Mouse (Mus musculus) intestine, postnatal 0 days (tissue): Measurements from ENCODE around the gene Pnkp. TPM values are rescaled to one million over a fixed set of nuclear protein-coding genes. Genes with fewer than 3 reads are reported as not detected.

Experiments
- ATAC-seq: fragments of 200-750 bp; cut with Nextera tagmentation; 2 replicates; pipeline ENCODE4 v1.8.0; 2017; ENCODE audit warnings: mild to moderate bottlenecking, moderate TSS enrichment, moderate library complexity
- H3K27ac ChIP-seq: fragments of 300-500 bp; sonication (generic); 2 replicates; pipeline ENCODE4 v1.5.1; 2014; ENCODE audit warnings: mild to moderate bottlenecking, low read depth, low read length, moderate library complexity
- H3K27me3 ChIP-seq: fragments of 300-500 bp; sonication (generic); replicated peaks from 2 replicates; pipeline ENCODE4 v1.6.1; 2014; ENCODE audit warnings: low read length, mixed read lengths; ENCODE audit not compliant: control insufficient read depth, insufficient read depth
- H3K36me3 ChIP-seq: fragments of 300-500 bp; sonication (generic); 2 replicates; pipeline ENCODE4 v1.6.1; 2014; ENCODE audit warnings: mild to moderate bottlenecking, moderate library complexity; ENCODE audit not compliant: control insufficient read depth, insufficient read depth
- H3K4me1 ChIP-seq: fragments of 300-500 bp; sonication (generic); replicated peaks from 2 replicates; pipeline ENCODE4 v1.6.1; 2014; ENCODE audit warnings: antibody characterized with exemption, low read length, mixed read lengths; ENCODE audit not compliant: control insufficient read depth, insufficient read depth
- H3K4me2 ChIP-seq: fragments of 300-500 bp; sonication (generic); replicated peaks from 2 replicates; pipeline ENCODE4 v1.6.1; 2014; ENCODE audit warnings: low read depth, mild to moderate bottlenecking, moderate library complexity
- H3K4me3 ChIP-seq: fragments of 300-500 bp; sonication (generic); 2 replicates; pipeline ENCODE4 v1.5.1; 2014; ENCODE audit warnings: low read depth, low read length
- H3K9ac ChIP-seq: fragments of 300-500 bp; sonication (generic); 2 replicates; pipeline ENCODE4 v1.6.1; 2014; ENCODE audit warnings: mild to moderate bottlenecking, low read depth, low read length
- H3K9me3 ChIP-seq: fragments of 300-500 bp; sonication (generic); 2 replicates; pipeline ENCODE4 v1.6.1; 2016; ENCODE audit warnings: mixed run types; ENCODE audit not compliant: control insufficient read depth
- CTCF ChIP-seq: sonication (generic); IDR thresholded peaks from 2 replicates; pipeline ENCODE4 v1.5.1; 2016; ENCODE audit warnings: low read depth, mild to moderate bottlenecking, control low read depth, antibody characterized with exemption, moderate library complexity
- WGBS: fragments of 180-500 bp; shearing (Covaris S2); extraction: QIAGEN DNeasy Blood & Tissue Kit; methylation state at CpG from one replicate; pipeline ENCODE4 v1.1.7; 2014; 5-methylcytosine and 5-hydroxymethylcytosine counted together
- polyA plus RNA-seq: library from polyadenylated mRNA; unstranded; fragments of >200 nt; fragmentation: Nextera tagmentation; extraction: Ambion mirVana; gene quantifications from 2 replicates; pipeline ENCODE4 v1.2.1, GENCODE M21; 2015

Gene Pnkp
- polyA plus RNA-seq, 1 experiment from 2014 or later, result 27.7 TPM

DNA sequence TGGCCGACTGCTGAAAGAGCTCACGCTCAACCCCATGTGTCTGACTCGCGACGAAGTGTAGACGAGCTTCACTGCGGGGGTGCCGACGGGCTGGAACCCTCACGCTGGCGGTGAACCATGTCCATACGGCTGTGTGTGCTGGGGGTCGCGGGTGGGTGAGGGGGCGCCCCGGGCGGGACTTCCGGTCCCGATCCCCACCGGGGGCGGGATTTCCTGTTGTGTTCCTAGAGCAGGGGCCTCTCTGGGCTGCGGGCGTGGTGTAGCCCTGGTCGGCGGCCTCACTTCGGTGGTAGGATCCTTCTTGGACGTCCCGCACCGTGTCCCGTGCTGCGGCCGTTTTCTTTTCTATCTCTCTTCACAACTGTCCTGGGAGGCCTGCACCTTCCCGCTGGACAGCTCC is 6.8 kb upstream of the Pnkp start:
- H3K9me3 ChIP-seq, result no peaks in the 10 kb centered on the region
- H3K9ac ChIP-seq, result peak overlapping the region; percentile 53
- H3K36me3 ChIP-seq, result peaks cover 25% of the 10 kb centered on the region
- H3K4me1 ChIP-seq, result peaks cover 6% of the 10 kb centered on the region
- no peaks in the 10 kb centered on the region for H3K27me3 ChIP-seq
- peak overlapping the region; percentile 63 for H3K4me3 ChIP-seq
- ATAC-seq, result peak; percentile 20
- peak overlapping the region; percentile 67 for H3K4me2 ChIP-seq
- under 1% methylated on average over 32 of the region's 33 CpGs for WGBS
- peak overlapping the region; percentile 88 for H3K27ac ChIP-seq
- no peak for TF ChIP-seq CTCF

DNA sequence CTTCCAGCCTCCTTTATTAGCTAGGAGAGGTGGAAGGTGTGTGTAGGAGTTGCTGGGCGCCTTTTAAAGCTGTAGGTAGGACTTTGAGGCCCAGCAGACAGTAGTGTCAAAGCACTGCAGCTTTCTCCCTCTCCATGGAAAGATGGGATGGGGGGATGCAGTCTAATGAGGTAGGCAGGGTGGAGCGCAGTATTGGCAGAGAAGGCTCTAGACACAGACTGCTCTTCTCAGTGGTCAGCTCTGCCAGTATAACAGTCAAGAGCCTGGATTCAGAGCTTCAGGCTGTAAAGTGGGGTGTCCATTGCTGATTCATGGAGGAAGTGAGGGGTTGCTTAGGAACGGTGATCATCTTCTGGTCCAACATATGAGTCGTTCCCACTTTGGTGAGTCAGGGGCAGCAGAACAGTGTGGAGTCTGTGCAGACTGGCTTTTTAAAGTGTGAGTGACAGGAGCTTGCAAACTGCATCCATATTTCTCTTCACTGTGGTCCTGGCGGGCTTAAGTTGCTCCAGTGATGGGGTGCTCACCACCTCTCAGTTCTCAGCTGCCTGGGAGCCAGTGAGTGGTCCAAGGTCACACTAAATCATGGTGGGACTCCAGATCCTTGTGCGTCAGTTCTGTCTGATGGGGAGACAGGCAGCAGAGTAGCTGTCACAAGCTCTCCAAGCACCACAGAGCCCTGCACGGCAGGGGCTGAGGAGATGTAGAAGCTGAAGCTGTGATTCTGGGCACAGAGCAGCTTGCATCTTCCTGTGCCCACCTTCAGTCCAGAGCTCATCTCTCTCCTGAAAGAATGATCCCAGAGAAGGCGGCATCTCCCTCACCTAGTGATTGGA is 5.9 kb upstream of the Pnkp start:
- no peak for TF ChIP-seq CTCF
- Histone ChIP-seq H3K4me3 (peak overlapping the region; percentile 63), H3K4me1 (peaks cover 7% of the 10 kb centered on the region), H3K36me3 (peaks cover 16% of the 10 kb centered on the region), H3K9me3 (no peaks in the 10 kb centered on the region), H3K4me2 (peak overlapping the region; percentile 67), H3K27me3 (no peaks in the 10 kb centered on the region), H3K27ac (peak overlapping the region; percentile 88), H3K9ac (peak overlapping the region; percentile 53)
- 61% methylated on average over 8 of the region's 8 CpGs for WGBS
- no peak for ATAC-seq

DNA sequence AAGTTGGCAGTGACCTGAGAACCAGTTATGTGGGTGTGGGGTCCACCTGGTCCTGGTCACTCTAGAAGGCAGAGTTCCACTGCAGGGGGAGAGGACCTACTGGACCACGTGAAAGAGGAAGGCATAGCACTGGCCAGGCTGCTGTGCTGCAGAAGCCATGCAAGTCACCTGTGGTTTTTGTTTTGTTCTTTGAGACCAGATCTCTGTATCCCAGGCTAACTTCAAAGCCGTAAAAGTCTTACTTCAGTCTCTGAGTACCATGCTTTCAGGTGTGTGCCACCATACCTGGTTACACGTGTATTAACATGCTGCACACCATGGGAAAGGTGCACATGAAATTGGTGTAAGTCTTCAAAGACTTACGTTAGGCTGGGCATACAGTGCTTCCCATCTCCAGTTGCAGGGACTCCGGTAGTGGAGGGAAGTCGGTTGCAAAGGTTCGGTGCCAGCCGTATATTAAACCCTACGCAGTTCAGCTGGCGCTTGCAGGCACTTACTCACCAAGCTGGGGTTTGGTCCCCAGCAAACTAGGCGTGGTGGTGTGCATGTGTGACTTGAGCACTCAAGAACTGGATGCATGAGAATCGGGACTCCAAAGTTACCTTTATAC is 5.2 kb upstream of the Pnkp start:
- no peak overlapping the region for H3K4me3 ChIP-seq
- no peaks in the 10 kb centered on the region for H3K9me3 ChIP-seq
- no peaks in the 10 kb centered on the region for H3K27me3 ChIP-seq
- 0 out of 2 replicates have a peak overlapping the region, but pooled peaks have one; percentile 13 for H3K9ac ChIP-seq
- peaks cover 9% of the 10 kb centered on the region for H3K36me3 ChIP-seq
- peak overlapping the region; percentile 67; the same call in 1 of the 2 replicates for H3K4me2 ChIP-seq
- TF ChIP-seq CTCF, result no peak
- 86% methylated on average over 12 of the region's 12 CpGs for WGBS
- ATAC-seq, result no peak
- peak overlapping the region; percentile 88; the same call in 1 of the 2 replicates for H3K27ac ChIP-seq
- peaks cover 7% of the 10 kb centered on the region for H3K4me1 ChIP-seq

- peaks cover 7% of the 10 kb centered on the region for H3K4me1 ChIP-seq
- TF ChIP-seq CTCF, result no peak
- H3K4me3 ChIP-seq, result no peak overlapping the region
- H3K9me3 ChIP-seq, result no peaks in the 10 kb centered on the region
- H3K9ac ChIP-seq, result 0 out of 2 replicates have a peak overlapping the region, but pooled peaks have one; percentile 13
- H3K27ac ChIP-seq, result no peak overlapping the region
- peaks cover 6% of the 10 kb centered on the region; the same call in 1 of the 2 replicates for H3K36me3 ChIP-seq
- WGBS, result 86% methylated on average over 36 of the region's 36 CpGs
- no peaks in the 10 kb centered on the region for H3K27me3 ChIP-seq
- H3K4me2 ChIP-seq, result no peak overlapping the region
- no peak for ATAC-seq
Measured at GRCm38 (mm10) chr7:44852259-44853027, 4.5 kb upstream of the Pnkp start.

GRCm38 (mm10) chr7:44853065-44853464 is 3.9 kb upstream of the Pnkp start:
- no peak for TF ChIP-seq CTCF
- H3K4me2 ChIP-seq, result peak overlapping the region; percentile 98
- peaks cover 7% of the 10 kb centered on the region for H3K4me1 ChIP-seq
- H3K9me3 ChIP-seq, result no peaks in the 10 kb centered on the region
- H3K9ac ChIP-seq, result no peak overlapping the region
- peaks cover 6% of the 10 kb centered on the region; the same call in 1 of the 2 replicates for H3K36me3 ChIP-seq
- 0 out of 2 replicates have a peak overlapping the region, but pooled peaks have one; percentile 99 for H3K27ac ChIP-seq
- WGBS, result 95% methylated on average over 2 of the region's 2 CpGs
- no peak for ATAC-seq
- no peak overlapping the region for H3K4me3 ChIP-seq
- no peaks in the 10 kb centered on the region for H3K27me3 ChIP-seq
